Mouse (Mus musculus) lung, adult 18-20 months (tissue): ENCODE measurements at regions not wholly inside any gene's neighbourhood (a gene's known extent, or its start where the extent isn't known, plus 50 kb on each side); places are given as distances from the start of the nearest gene placed in this dataset.

Source experiments
- DNase-seq, 2 experiments: peaks; one replicate each; pipeline ENCODE4 v3.0.0; 2022; ENCODE audit warnings: mixed read lengths in 2 of 2

GRCm38 (mm10) chr15:88036146-88037000 is 492.3 kb downstream of the Fam19a5 start:
- DNase-seq = no peak

GRCm38 (mm10) chr15:88037606-88038005 is 493.5 kb downstream of the Fam19a5 start:
- no peak for DNase-seq

DNA sequence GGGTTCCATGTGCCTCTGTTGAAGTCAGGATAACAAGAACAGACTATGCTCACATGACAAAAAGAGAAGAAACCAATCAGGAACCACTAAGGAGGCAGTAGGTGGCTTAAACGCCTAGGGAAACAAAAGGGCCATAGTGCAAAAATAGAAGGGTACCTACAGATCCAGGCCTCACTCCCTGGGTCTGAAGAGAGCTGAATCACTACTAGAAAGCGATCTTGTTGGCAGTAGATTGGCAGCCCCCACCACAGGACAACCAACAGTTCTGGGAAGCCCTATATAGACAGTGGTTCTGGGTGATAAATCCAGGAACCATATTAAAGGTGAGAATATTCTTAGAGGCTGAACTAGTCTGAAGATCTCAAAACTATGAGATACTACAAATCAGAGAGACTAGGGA is 498.7 kb downstream of the Fam19a5 start:
- no peak for DNase-seq

DNA sequence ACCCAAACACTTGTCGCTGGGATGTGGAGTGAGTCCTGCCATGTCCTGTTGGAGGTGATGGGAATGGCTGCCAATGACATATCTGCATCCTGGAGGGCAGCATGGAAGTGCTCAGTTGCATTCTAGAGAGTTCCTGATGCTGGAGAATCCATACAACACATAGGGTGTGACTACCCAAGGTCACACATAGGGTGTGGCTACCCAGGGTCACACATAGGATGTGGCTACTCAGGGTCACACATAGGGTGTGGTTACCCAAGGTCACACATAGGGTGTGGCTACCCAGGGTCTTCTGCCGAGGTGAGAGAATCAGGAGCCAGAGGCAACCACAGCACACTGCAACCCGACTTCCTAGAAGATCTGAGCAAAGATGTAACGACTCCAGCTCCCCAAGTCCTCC is 514.0 kb downstream of the Fam19a5 start:
- DNase-seq = no peak

- no peak for DNase-seq
Measured at GRCm38 (mm10) chr15:88060935-88061334, 516.8 kb downstream of the Fam19a5 start.

DNA sequence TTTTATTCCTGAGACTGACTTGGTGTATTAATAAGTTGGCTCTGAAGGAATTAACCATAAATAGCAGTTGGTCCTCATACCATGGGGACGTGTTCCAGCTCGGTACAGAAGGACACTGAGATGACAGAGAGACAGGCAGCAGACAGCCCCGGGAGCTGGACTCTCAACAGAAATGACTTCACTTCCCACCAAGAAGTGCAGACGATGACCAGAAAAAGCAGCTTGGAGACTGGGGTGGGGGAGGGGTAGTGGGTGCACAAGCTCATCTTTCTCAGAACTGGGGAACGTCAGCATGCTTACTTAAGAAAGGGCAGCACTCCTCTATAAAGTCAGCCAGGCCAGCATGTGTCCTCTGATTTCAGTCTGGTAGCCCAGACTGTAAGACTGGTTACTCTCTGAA is 518.9 kb downstream of the Fam19a5 start:
- no peak for DNase-seq

DNA sequence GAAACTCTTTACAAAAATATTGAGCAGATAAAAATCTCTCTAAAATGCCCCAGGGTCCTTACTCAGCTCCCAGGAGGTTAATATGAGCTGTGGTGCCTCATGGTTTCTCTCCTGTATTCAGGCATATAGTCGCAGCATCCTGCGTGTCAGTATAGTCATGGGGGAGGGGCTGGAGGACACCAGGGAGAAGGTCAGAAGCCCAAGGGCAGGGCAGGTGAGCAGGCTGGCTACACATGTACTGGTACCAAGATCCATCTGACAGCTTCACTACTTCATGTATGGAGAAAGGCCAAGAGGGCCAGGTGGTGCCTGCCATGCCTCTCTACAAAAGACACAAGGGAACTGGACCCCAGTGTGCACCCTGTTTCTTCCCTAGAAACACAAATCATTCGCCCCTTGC is 524.4 kb downstream of the Fam19a5 start:
- no peak for DNase-seq

DNA sequence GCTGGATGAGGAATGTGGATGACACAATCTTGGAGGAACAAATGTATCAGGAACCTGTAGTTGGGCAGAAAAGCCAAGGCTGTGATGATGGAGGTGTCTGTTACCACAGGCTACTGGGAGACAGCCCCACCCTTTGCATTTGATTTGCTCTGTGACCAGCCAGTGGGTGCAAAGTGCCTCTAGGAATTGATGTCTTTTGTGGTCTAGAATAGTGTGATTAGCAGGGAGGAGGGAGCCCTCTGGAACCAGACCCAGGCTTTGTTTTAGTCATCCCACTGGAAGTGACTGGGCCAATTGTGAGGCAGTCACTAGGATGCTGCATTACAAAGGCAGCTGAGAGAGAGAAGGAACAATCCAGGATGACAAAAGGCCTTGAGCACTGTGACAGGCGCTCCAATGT is 527.4 kb upstream of the Zdhhc25 start:
- no peak for DNase-seq

GRCm38 (mm10) chr15:88083911-88084310 is 516.2 kb upstream of the Zdhhc25 start:
- DNase-seq = peak; percentile 10 to 41

GRCm38 (mm10) chr15:88085631-88086030 is 514.5 kb upstream of the Zdhhc25 start:
- DNase-seq = peak; percentile 32 to 49

DNA sequence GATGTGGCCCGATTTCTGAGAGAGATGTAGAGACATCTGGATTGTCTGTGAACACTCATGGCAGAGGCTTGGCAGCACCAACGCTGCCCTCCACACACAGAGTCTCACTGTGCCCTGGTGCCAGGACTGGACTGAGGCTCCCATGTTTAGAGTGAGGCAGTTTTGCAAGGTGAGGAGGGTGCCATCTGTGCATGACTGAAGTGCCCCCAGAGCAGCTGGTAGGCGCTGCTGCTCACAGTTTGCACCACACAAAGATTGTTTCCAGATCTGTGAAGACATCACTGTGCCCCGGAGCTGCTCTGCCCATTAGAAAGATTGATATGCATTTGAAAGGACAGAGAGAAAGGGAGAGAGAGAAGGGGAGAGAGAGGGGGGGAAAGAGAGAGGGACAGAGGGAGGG is 510.6 kb upstream of the Zdhhc25 start:
- DNase-seq = no peak

- DNase-seq = no peak
Measured at GRCm38 (mm10) chr15:88091390-88091789, 508.7 kb upstream of the Zdhhc25 start.

- DNase-seq = no peak
Measured at GRCm38 (mm10) chr15:88120376-88120775, 479.7 kb upstream of the Zdhhc25 start.

GRCm38 (mm10) chr15:88123907-88124523 is 476.1 kb upstream of the Zdhhc25 start:
- no peak for DNase-seq

DNA sequence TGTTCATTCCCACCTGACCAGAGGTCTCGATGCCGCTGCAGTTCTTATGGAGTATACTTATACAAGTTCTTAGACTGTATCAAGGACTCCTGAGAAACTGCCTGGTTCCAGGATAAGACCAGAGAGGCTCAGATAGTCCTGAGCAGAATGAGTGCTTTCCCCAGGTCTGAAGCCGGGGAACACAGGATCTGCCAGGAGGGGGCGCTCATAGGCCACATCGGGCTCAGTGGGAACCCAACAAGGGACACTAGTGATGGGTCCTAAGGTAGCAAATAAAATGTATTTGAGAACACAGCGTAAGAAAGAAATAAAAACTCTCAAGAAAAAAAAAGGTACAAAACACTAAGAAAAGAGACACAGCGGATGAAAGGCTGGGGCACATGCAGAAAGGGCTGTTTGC is 454.0 kb upstream of the Zdhhc25 start:
- peak in 1 of 2 experiments; percentile 1 for DNase-seq

DNA sequence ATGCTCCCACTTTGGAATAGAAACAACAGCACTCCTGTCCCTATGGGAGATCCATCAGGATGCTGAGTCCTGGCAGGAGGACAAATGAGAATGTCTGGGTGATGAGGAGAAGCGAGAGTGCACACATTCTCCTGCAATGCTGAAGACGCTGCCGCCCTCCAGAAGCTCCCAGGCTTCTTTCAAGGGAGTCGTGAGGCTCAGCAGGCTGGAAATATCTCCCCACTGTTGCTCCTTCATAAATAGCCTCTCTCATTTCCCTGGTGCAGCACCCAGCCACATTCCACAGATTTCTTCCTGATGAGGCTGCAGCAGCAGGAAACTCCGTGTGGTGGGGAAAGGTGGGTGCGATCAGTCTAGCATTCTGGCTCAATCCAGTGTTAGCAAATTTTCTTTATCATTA is 448.9 kb upstream of the Zdhhc25 start:
- no peak for DNase-seq

GRCm38 (mm10) chr15:88159618-88160170 is 440.4 kb upstream of the Zdhhc25 start:
- DNase-seq = no peak

- no peak for DNase-seq
Measured at GRCm38 (mm10) chr15:88160291-88160690, 439.8 kb upstream of the Zdhhc25 start.

DNA sequence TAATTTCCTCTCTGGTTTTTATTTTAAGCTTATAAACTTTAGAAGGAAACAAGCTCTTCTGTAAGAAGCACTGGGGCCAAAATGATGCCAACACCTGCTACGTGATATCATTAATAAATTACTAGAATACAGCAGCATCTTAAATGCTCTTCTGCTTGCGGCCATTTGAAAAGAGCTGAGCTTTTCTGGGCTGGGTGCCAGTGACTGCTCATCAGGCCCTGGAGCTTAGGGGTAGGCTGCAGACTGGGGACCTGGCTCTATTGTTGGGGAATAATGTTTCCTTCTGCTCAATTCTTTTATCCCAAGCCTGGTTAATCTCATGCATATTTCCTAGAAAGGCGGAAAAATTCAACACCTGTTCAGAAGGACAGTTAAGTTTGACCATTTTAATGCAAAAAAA is 436.7 kb upstream of the Zdhhc25 start:
- no peak for DNase-seq

GRCm38 (mm10) chr15:88174326-88174725 is 425.8 kb upstream of the Zdhhc25 start:
- DNase-seq = no peak

DNA sequence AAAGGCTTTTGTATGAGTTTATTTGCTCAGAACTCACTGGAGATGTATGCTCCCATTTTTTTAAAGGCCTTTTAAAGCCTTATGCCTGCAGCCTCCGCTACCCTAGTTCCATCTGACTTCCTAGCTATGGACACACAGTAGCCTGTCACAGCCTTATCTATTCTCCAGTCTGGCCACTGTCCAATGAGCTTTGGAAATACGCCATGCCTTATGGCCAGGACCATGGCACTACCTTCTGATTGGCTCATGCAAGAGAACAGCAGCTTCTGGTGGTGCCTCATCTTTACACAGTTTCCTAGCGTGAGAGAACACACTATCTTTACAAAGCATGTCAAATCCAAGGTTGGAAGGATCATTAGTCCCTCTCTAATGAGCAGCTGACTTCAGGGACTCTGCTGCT is 424.1 kb upstream of the Zdhhc25 start:
- no peak for DNase-seq

DNA sequence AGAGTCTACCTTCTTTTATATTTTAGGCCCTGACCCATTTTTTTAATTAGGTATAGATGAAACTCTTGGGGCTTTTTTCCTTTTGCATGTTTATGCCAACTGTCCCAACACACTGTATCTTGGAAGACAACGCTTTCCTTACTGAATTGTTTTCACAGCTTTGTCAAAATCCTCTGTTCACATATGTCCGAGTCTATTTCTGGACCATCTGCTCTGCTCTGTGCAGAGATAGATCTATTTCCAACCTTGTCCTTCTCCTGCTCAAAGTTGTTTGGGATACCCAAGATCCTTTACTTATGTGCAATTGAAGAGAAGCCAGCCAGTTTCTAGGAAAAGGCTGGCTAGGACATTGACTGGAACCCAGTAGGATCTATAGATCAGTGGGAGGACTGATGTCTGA is 403.6 kb upstream of the Zdhhc25 start:
- no peak for DNase-seq

DNA sequence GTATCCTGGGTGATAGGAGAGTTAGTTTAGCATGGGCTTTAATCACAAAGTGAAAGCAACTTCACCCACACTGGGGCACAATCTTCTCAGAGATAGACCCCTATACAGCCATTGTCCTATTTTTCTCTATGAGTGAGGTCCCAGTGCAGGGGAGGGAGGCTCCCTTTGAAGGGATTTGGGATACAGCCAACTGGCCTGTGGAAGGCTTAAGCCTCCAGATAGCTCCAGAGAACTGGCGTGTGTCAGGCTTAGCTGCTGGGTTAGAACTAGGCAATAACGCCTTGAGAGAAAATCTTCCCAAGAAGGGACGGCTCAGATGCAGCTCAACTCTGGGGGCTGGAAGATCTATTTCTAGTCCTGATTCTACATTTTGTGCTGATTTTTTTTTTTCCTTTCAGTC is 397.4 kb upstream of the Zdhhc25 start:
- no peak for DNase-seq

DNA sequence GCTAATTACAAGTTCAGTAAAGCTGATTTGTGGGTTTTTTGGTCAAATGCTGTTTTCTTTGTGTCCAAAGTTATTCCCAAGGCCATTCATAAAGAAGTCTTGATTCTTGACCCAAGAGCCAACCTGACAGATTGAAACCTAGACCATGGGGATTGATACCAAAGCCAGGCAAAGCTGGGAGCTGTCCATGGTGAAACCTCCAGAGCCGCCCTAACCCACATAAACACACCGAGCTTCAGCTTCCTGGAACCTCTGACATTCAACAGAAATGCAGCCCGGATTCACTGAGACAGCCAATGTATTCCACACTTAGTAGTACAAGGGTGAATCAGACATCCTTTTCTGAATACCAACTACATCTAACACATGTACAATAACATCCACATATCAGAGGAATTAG is 386.7 kb upstream of the Zdhhc25 start:
- DNase-seq = no peak
